Mouse (Mus musculus): ENCODE data around the gene Wdfy1. TPM values are rescaled to one million over a fixed set of nuclear protein-coding genes. Genes with fewer than 3 reads are reported as not detected.
A peak's percentile ranks its signal among the peaks of the same experiment; 100 is the strongest.

The Wdfy1 gene
- polyA plus RNA-seq, 1 experiment from 2014 or later = 14.4 TPM

DNA sequence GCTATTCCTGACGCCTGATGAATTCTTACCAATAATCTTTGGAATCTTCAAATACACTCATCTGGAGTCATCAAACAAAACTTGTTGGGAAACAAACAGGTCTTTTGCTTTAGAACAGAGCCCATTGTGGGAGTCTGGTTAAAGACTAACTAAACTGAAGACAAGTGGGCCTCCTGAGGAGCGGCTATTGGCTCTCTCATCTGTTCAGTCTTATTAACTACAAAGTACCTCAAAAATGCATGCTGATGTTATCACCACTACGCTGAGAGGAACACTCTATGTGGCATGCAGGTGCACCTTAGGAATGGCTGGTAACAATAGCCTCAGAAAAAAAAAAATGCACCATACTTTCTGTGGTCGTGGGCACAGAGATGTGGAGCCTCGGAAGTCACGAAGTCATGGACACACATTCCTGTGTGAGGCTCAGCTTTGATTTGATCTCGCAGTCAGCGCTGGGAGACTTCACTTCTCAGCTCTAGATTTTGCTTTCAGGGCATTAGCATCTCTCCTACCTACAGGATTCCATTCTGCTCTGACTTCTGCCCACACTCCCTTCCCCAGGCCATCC, 97.7 kb downstream of the Wdfy1 start:
- no peaks in the 10 kb centered on the region for H3K36me3 ChIP-seq
- no peak overlapping the region for H3K4me3 ChIP-seq (replicated peaks)
- H3K9ac ChIP-seq = no peak overlapping the region
- ATAC-seq (ENCODE audit: low read depth) = no peak
- H3K27ac ChIP-seq = no peak overlapping the region
- peaks cover 9% of the 10 kb centered on the region for H3K27me3 ChIP-seq
- 60% methylated on average over 8 of the region's 8 CpGs for WGBS (ENCODE audit: insufficient replicate concordance)
- no peaks in the 10 kb centered on the region for H3K4me1 ChIP-seq (replicated peaks)
- DNase-seq = no peak
- no peak overlapping the region for H3K4me2 ChIP-seq
- no peaks in the 10 kb centered on the region for H3K9me3 ChIP-seq (replicated peaks)

DNA sequence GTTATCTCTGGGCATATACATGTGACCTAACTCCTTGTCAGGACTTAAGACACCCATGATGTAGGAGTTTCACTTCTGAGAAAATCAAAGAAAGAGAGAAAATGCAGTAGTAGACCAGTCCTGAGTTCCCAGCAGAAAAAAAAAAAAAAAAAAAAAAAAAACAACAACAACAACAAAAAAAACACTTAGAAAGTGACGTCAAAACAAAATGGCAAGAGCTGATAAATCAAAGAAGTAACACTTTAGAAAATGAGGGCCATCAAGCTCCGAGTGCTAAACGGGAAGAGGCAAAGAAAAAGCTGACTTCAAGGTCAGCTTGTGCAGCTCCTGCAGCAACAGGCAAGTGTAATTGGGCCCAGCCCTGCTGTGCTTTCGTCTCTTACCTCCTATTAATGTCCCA, 100.2 kb downstream of the Wdfy1 start:
- peaks cover 16% of the 10 kb centered on the region for H3K4me1 ChIP-seq (replicated peaks)
- no peak overlapping the region for H3K9ac ChIP-seq
- no peaks in the 10 kb centered on the region for H3K36me3 ChIP-seq
- ATAC-seq (ENCODE audit: low read depth) (no peak), DNase-seq (no peak)
- H3K4me2 ChIP-seq = no peak overlapping the region
- no peak overlapping the region for H3K4me3 ChIP-seq (replicated peaks)
- H3K27ac ChIP-seq = no peak overlapping the region
- no peaks in the 10 kb centered on the region for H3K9me3 ChIP-seq (replicated peaks)
- WGBS (ENCODE audit: insufficient replicate concordance) = 56% methylated on average over 4 of the region's 4 CpGs
- peaks cover 16% of the 10 kb centered on the region for H3K27me3 ChIP-seq

DNA sequence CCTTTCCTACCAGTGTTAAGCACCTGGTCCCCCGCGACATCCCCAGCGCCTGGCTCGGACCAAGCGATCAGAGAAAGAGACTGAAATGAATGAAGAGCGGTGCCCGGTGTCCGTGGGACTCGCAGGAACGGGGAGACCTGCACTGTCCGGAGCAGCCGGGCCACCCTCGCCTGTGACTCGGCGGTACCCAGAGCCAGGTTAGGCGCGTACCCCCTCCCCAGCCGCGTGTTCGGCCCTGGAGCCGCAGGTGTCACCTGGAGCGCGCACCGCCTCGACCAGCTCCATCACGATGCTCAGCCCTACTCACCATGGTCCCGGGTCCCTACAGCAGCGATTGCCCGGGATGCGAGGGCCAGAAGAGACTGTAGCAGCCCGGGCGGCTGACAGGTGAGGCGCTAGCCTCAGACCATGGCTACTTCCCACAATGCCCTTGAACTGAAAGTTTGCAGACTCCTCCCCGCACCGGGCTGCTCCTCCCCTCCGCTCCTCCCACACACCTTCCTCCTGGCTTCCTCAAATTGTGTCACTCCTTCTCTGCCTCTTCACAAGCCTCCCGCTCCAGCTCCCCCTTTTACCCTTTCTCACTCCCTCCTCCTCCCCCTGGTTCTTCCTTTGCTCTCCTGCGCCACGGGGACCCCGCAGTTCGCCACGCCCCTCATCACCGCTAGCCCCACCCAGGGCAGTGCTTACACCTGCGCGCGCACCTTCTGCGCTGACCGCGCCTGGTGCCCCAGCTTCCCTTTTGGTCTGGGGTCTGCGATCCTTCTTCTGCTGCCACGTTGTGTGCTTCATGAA, 104.2 kb downstream of the Wdfy1 start, which contains the start of gene Ap1s3:
Gene Ap1s3 (minus strand): TSS at position 430 of the 795 bp plus-strand sequence.
- peak; percentile 96 for ATAC-seq (ENCODE audit: low read depth)
- WGBS (ENCODE audit: insufficient replicate concordance) = under 1% methylated on average over 51 of the region's 51 CpGs
- Histone ChIP-seq H3K4me2 (peak within 1 kb of the TSS; percentile 92), H3K36me3 (no peaks in the 10 kb centered on the region), H3K27ac (no peak within 1 kb of the TSS), H3K4me1 (replicated peaks) (peaks cover 24% of the 10 kb centered on the region), H3K9ac (peak within 1 kb of the TSS; percentile 72), H3K9me3 (replicated peaks) (no peaks in the 10 kb centered on the region), H3K4me3 (replicated peaks) (peak within 1 kb of the TSS; percentile 76), H3K27me3 (peaks cover 21% of the 10 kb centered on the region)
- DNase-seq = peak; percentile 59

DNA sequence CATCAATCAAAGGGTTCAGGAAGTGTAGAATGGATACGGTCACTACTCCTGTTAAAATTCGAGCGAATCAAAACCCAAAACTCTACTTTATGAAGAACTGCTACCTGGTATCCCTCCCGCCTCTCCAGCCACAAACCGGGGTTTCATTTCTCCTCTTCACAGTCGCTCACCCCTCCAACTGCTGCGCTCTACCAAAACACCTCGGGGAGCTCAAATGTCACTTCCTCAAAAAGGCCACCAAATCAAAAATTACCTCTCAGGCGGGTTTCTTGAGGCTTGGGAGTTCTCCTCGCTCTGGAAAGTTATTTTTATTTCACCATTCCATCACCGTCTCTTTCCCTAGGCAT, 104.8 kb downstream of the Wdfy1 start:
- ATAC-seq (ENCODE audit: low read depth) (no peak), DNase-seq (no peak)
- 1% methylated on average over 11 of the region's 11 CpGs for WGBS (ENCODE audit: insufficient replicate concordance)
- no peaks in the 10 kb centered on the region for H3K9me3 ChIP-seq (replicated peaks)
- H3K9ac ChIP-seq = peak overlapping the region; percentile 72
- peaks cover 24% of the 10 kb centered on the region for H3K4me1 ChIP-seq (replicated peaks)
- H3K27ac ChIP-seq = no peak overlapping the region
- H3K36me3 ChIP-seq = no peaks in the 10 kb centered on the region
- peaks cover 21% of the 10 kb centered on the region for H3K27me3 ChIP-seq
- peak overlapping the region; percentile 92 for H3K4me2 ChIP-seq
- peak overlapping the region; percentile 76 for H3K4me3 ChIP-seq (replicated peaks)

DNA sequence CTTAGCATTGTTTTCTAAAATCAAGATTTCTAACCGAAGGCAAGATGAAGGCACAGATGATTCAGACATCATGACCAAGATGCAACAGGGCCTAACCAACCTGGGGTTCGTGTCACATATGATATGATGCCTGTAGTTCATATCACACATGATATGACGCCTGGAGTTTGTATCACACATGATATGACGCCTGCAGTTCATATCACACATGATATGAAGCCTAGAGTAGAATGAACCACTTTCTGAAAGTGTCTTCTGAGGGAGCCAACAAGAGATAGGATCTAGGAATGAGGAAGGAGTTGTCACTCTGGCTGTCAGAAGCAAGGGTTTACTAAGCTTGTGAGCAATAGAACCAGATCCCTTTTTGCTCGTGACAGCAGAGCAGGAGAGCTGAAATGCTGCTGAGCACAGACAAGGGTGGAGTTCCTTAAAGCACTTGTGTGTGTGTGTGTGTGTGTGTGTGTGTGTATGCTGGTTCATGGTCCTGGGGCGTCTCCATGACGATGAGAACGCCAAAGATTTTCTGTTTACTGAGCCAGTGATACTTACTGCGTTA, 106.4 kb downstream of the Wdfy1 start:
- DNase-seq (no peak), ATAC-seq (ENCODE audit: low read depth) (no peak)
- Histone ChIP-seq H3K9me3 (replicated peaks) (no peaks in the 10 kb centered on the region), H3K27ac (no peak overlapping the region), H3K4me2 (no peak overlapping the region), H3K9ac (no peak overlapping the region), H3K4me1 (replicated peaks) (peaks cover 24% of the 10 kb centered on the region), H3K27me3 (peaks cover 21% of the 10 kb centered on the region), H3K4me3 (replicated peaks) (no peak overlapping the region), H3K36me3 (no peaks in the 10 kb centered on the region)
- 47% methylated on average over 9 of the region's 9 CpGs for WGBS (ENCODE audit: insufficient replicate concordance)

DNA sequence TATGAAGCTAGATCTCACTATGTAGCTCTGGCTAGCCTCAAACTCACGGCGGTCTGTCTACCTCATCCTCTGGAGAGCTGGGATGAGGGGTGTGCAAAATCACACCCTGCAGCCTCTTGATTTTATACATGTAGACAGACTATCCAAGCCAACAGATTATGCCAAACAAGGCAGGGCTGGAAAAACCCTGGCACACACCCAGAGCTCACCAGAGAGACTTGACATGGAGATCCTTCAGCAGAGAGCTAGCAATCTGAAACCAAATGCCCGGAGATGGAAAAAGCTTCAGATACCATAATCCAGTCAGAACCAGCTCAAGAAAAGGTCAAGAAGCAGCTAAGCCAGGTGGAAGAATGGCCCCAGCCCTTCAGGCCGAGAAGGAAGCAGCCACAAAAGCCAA, 111.0 kb downstream of the Wdfy1 start:
- DNase-seq = no peak
- WGBS (ENCODE audit: insufficient replicate concordance) = 63% methylated on average over 4 of the region's 4 CpGs

DNA sequence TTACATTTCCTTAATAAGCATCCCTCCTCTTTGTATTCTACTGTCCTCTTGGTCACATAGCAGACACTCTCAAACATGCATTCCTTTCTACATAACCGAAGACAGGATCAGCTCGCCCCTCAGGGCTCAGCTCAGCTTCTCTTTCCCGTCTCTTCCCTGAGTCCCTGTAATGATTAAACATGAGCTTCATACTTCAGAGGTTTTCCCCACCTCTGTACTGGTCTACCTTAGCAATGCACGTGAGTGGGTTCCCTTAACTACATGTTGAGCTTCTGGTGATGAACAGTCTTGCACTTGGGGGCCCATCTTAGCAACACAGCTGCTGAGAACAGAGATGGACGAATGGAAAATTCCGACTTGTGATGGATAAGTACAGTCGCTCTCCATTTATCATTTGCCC, 116.3 kb downstream of the Wdfy1 start:
- Histone ChIP-seq H3K4me1 (replicated peaks) (no peaks in the 10 kb centered on the region), H3K4me2 (no peak overlapping the region), H3K4me3 (replicated peaks) (no peak overlapping the region), H3K27ac (no peak overlapping the region), H3K36me3 (no peaks in the 10 kb centered on the region), H3K9me3 (replicated peaks) (no peaks in the 10 kb centered on the region), H3K27me3 (no peaks in the 10 kb centered on the region), H3K9ac (no peak overlapping the region)
- ATAC-seq (ENCODE audit: low read depth) = no peak
- DNase-seq = no peak
- 69% methylated on average over 7 of the region's 7 CpGs for WGBS (ENCODE audit: insufficient replicate concordance)

More for the DNA sequence above, 111.0 kb downstream of the Wdfy1 start:
- Histone ChIP-seq H3K4me2 (no peak overlapping the region), H3K4me1 (replicated peaks) (peaks cover 5% of the 10 kb centered on the region), H3K9me3 (replicated peaks) (no peaks in the 10 kb centered on the region), H3K27me3 (no peaks in the 10 kb centered on the region), H3K36me3 (no peaks in the 10 kb centered on the region), H3K9ac (no peak overlapping the region), H3K27ac (no peak overlapping the region), H3K4me3 (replicated peaks) (no peak overlapping the region)
- ATAC-seq (ENCODE audit: low read depth) = no peak

DNA sequence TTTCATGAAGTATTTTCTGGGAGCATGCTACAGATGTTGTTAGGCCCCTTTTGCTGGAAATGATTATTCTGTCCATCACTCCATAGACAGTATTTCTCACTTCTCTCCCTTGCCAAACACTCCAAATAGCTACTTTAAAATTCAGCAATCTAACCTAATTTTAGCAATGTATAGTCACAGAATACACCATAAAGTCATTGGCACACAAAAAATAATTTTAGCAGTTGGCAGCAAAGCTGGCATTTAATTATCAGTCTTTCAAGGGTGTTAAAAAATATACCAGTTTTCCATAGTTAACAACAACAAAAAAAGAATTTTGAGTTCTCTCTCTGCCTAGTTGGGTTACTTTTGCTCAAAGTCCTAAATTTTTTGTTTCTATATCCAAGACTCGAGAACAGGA, 118.5 kb downstream of the Wdfy1 start:
- Histone ChIP-seq H3K9ac (no peak overlapping the region), H3K4me2 (no peak overlapping the region), H3K36me3 (no peaks in the 10 kb centered on the region), H3K4me3 (replicated peaks) (no peak overlapping the region), H3K9me3 (replicated peaks) (no peaks in the 10 kb centered on the region), H3K27ac (no peak overlapping the region), H3K27me3 (no peaks in the 10 kb centered on the region), H3K4me1 (replicated peaks) (no peaks in the 10 kb centered on the region)
- DNase-seq = no peak
- no peak for ATAC-seq (ENCODE audit: low read depth)
- WGBS (ENCODE audit: insufficient replicate concordance) = 48% methylated on average over 1 of the region's 1 CpGs

DNA sequence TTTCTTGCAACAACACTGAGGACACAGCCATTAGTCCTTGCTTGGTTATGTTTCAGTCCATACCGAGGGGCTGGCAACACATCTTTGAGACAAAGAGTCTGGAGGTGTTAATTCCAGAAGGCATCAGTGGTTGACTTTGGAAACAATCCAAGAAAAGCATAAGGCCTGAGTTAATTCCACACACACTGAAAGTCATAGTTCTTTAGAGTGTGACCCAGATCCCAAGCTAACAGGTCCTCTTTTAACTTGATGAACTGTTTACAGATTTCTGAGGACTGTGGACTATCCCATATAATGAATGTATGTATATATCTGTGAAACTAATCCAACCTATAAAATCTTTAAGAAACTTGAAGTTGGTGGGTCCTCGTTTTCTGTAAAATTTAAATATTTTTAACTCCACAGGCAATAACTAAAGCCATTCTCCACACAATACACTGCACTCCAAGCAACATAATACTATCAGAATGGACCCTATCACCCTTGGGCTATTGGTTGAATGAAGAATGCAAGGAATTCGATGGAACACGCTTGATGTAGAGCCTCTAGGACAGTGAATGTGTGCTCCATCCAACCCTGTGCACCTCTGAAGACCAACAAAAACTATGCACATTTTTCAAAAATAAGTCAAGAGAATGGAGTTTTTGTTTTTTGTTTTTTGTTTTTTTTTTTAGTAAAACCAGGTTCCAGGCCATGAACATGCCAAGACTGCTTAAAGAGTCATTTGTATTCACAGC, 120.0 kb downstream of the Wdfy1 start:
- WGBS (ENCODE audit: insufficient replicate concordance) = 62% methylated on average over 4 of the region's 4 CpGs

DNA sequence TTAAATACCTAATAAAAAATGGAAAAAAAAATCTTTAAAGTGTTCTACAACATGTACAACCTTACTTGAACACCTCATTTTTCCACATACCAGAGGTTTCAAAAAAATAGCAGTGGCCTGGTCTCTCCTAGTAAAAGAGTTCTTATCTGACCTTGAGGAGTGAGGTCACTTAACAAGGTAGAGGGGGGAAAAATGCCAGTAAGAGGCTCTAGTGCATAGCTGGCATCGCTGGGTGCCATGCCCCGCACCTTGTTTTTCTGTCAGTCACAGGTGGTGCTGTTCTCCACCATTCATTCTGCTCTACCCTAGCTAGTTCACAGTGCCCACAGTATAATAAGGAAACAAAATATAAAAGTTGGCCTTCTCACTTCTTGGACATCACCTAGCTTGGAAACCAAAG, 121.0 kb downstream of the Wdfy1 start:
- Histone ChIP-seq H3K4me1 (replicated peaks) (no peaks in the 10 kb centered on the region), H3K9me3 (replicated peaks) (no peaks in the 10 kb centered on the region), H3K4me2 (no peak overlapping the region), H3K9ac (no peak overlapping the region), H3K27me3 (no peaks in the 10 kb centered on the region), H3K36me3 (no peaks in the 10 kb centered on the region), H3K4me3 (replicated peaks) (no peak overlapping the region), H3K27ac (no peak overlapping the region)
- WGBS (ENCODE audit: insufficient replicate concordance) = 92% methylated on average over 2 of the region's 2 CpGs
- ATAC-seq (ENCODE audit: low read depth) (no peak), DNase-seq (no peak)

More for the DNA sequence above, 120.0 kb downstream of the Wdfy1 start:
- Histone ChIP-seq H3K36me3 (no peaks in the 10 kb centered on the region), H3K4me2 (no peak overlapping the region), H3K27me3 (no peaks in the 10 kb centered on the region), H3K27ac (no peak overlapping the region), H3K4me1 (replicated peaks) (no peaks in the 10 kb centered on the region), H3K9ac (no peak overlapping the region), H3K9me3 (replicated peaks) (no peaks in the 10 kb centered on the region), H3K4me3 (replicated peaks) (no peak overlapping the region)
- no peak for DNase-seq
- no peak for ATAC-seq (ENCODE audit: low read depth)
